Mouse (Mus musculus) kidney, postnatal 0 days (tissue): ENCODE results near the gene Cttnbp2nl. TPM values are rescaled to one million over a fixed set of nuclear protein-coding genes. Genes with fewer than 3 reads are reported as not detected.

Experiments used
- ATAC-seq: fragments of 200-750 bp; cut with Nextera tagmentation; replicated peaks from 2 replicates; pipeline ENCODE4 v1.8.0; 2017; ENCODE audit warnings: low read depth, moderate number of reproducible peaks, moderate TSS enrichment, moderate library complexity; ENCODE audit not compliant: low FRiP score
- DNase-seq: peaks from one replicate; pipeline ENCODE4 v3.0.0-alpha.2; 2016; ENCODE audit warnings: low spot score
- H3K27ac ChIP-seq: fragments of 300-500 bp; sonication (generic); 2 replicates; pipeline ENCODE4 v1.5.1; 2014; ENCODE audit warnings: mild to moderate bottlenecking
- H3K27me3 ChIP-seq: fragments of 300-500 bp; sonication (generic); 2 replicates; pipeline ENCODE4 v1.6.1; 2014; ENCODE audit warnings: low read length, mixed read lengths; ENCODE audit not compliant: insufficient read depth
- H3K36me3 ChIP-seq: fragments of 300-500 bp; sonication (generic); 2 replicates; pipeline ENCODE4 v1.6.1; 2014; ENCODE audit warnings: low read length, mixed read lengths; ENCODE audit not compliant: insufficient read depth
- H3K4me1 ChIP-seq: fragments of 300-500 bp; sonication (generic); replicated peaks from 2 replicates; pipeline ENCODE4 v1.6.1; 2014; ENCODE audit warnings: antibody characterized with exemption, low read length, mixed read lengths; ENCODE audit not compliant: insufficient read depth
- H3K4me2 ChIP-seq: fragments of 300-500 bp; sonication (generic); 2 replicates; pipeline ENCODE4 v1.6.1; 2014; ENCODE audit warnings: mild to moderate bottlenecking, low read length, moderate library complexity, mixed read lengths
- H3K4me3 ChIP-seq: fragments of 300-500 bp; sonication (generic); replicated peaks from 2 replicates; pipeline ENCODE4 v1.5.1; 2014; ENCODE audit warnings: low read depth, low read length
- H3K9ac ChIP-seq: fragments of 300-500 bp; sonication (generic); 2 replicates; pipeline ENCODE4 v1.6.1; 2014; ENCODE audit warnings: low read depth, low read length
- H3K9me3 ChIP-seq: fragments of 300-500 bp; sonication (generic); replicated peaks from 2 replicates; pipeline ENCODE4 v1.6.1; 2016; ENCODE audit warnings: low read length, inconsistent platforms, mixed read lengths
- CTCF ChIP-seq: IDR thresholded peaks from 2 replicates; pipeline ENCODE4 v1.5.1; 2016; ENCODE audit warnings: antibody characterized with exemption, low read depth, mild to moderate bottlenecking, moderate library complexity
- WGBS: fragments of 180-500 bp; shearing (Covaris S2); extraction: QIAGEN DNeasy Blood & Tissue Kit; methylation state at CpG from one replicate; pipeline ENCODE4 v1.1.7; 2014; 5-methylcytosine and 5-hydroxymethylcytosine counted together
- polyA plus RNA-seq: library from polyadenylated mRNA; unstranded; fragments of >200 nt; fragmentation: Nextera tagmentation; extraction: Ambion mirVana; gene quantifications from 2 replicates; pipeline ENCODE4 v1.2.1, GENCODE M21; 2015

Gene Cttnbp2nl
- polyA plus RNA-seq, 1 experiment from 2014 or later = 26.5 TPM

DNA sequence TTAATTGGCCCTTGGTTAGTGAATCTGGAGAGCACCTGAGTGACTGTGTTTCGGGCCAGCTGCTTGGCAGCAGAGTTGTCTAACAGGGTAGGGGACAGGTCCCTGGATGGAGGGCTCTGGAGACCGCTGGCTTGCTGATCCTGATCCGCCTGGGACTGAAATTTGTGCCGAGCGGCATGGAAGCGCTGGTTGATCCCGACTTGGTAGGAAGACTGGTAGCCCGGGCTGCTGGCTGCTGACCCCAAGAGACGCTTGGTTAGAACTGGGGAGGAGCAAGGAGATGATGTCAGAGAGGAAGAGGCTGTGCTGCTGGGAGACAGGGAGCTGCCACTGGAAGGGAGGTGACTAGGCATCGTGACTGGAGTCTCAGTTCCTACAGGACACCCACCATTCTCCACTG is 47.9 kb downstream of the Cttnbp2nl start:
- H3K4me1 ChIP-seq = no peaks in the 10 kb centered on the region
- DNase-seq (no peak), ATAC-seq (no peak)
- H3K9ac ChIP-seq = no peak overlapping the region
- peaks cover 65% of the 10 kb centered on the region for H3K36me3 ChIP-seq
- H3K4me2 ChIP-seq = no peak overlapping the region
- no peak for TF ChIP-seq CTCF
- H3K27ac ChIP-seq = no peak overlapping the region
- no peak overlapping the region for H3K4me3 ChIP-seq
- no peaks in the 10 kb centered on the region for H3K9me3 ChIP-seq
- 94% methylated on average over 10 of the region's 10 CpGs for WGBS
- no peaks in the 10 kb centered on the region for H3K27me3 ChIP-seq

DNA sequence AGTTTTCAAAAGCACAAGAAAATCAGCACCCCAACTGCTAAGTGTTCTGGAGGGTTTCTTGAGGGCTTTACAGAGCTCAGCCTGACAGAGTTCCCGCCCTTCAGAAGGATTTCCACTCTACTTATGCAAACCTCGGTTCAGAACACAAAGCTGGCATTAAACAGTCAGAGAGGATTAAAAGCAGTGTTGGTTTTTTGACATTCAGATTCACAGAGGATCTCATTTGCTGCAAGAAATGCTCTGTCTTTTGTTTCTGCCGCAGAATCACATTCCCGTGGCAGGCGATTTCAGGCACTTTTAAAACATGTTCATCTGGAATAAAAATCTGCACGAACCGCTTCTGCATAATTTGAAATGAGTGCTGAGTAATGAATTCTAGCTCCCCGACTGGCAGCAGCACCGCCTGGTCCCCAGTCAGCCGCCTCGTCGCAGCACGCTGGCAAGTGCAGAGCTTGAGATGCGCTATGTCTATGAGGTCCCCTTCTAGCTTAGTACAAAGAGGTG is 48.9 kb downstream of the Cttnbp2nl start:
- TF ChIP-seq CTCF = no peak
- H3K4me2 ChIP-seq = no peak overlapping the region
- H3K9me3 ChIP-seq = no peaks in the 10 kb centered on the region
- WGBS = 88% methylated on average over 14 of the region's 14 CpGs
- ATAC-seq = no peak
- H3K4me3 ChIP-seq = no peak overlapping the region
- DNase-seq = no peak
- H3K27me3 ChIP-seq = no peaks in the 10 kb centered on the region
- peaks cover 61% of the 10 kb centered on the region for H3K36me3 ChIP-seq
- no peaks in the 10 kb centered on the region for H3K4me1 ChIP-seq
- no peak overlapping the region for H3K9ac ChIP-seq
- H3K27ac ChIP-seq = no peak overlapping the region

DNA sequence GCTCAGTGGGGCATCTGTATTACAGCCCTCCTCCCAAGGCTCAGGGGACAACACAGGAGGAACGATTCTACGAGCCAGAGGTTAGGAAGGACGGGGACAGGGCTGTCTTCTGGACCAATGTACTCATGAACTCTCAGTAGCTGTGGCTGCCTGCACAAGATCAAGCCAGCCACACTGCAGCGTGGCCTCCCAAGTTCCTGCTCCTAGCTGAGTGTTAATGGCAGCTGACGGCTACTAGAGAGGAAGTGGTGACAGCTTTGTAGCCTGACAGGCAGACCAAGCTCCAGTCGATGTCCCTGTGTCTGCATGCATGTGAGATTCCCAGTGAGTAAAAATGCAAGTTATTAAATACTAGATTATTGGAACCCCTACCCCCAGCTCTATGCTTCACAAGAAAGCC is 51.6 kb downstream of the Cttnbp2nl start:
- H3K4me3 ChIP-seq = no peak overlapping the region
- H3K4me2 ChIP-seq = no peak overlapping the region
- H3K4me1 ChIP-seq = no peaks in the 10 kb centered on the region
- ATAC-seq = no peak
- DNase-seq = no peak
- H3K9me3 ChIP-seq = no peaks in the 10 kb centered on the region
- H3K27ac ChIP-seq = no peak overlapping the region
- WGBS = 73% methylated on average over 6 of the region's 6 CpGs
- H3K27me3 ChIP-seq = no peaks in the 10 kb centered on the region
- no peak for TF ChIP-seq CTCF
- peaks cover 39% of the 10 kb centered on the region for H3K36me3 ChIP-seq
- H3K9ac ChIP-seq = no peak overlapping the region

DNA sequence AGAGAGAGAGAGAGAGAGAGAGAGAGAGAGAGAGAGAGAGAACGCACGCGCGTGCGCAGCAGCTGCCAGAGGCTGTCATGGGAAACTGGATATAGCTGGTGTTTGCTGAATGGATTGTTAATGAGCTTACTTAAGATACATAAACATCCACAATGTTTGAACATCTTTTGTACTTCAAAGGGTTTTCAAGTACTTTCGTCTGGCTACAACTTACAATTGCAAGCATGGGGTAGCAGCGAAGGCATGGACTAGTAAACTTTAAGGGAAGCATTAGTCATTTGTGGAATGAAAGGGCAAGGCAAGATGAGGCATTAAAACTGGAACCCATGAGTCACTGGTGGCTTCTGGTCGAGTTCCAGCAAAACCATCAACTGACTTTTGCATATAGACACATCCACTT is 52.4 kb downstream of the Cttnbp2nl start:
- no peaks in the 10 kb centered on the region for H3K9me3 ChIP-seq
- no peak overlapping the region for H3K27ac ChIP-seq
- H3K4me1 ChIP-seq = no peaks in the 10 kb centered on the region
- peaks cover 32% of the 10 kb centered on the region for H3K36me3 ChIP-seq
- 81% methylated on average over 8 of the region's 8 CpGs for WGBS
- H3K4me2 ChIP-seq = no peak overlapping the region
- no peak for TF ChIP-seq CTCF
- no peak overlapping the region for H3K9ac ChIP-seq
- DNase-seq (no peak), ATAC-seq (no peak)
- H3K4me3 ChIP-seq = no peak overlapping the region
- no peaks in the 10 kb centered on the region for H3K27me3 ChIP-seq

DNA sequence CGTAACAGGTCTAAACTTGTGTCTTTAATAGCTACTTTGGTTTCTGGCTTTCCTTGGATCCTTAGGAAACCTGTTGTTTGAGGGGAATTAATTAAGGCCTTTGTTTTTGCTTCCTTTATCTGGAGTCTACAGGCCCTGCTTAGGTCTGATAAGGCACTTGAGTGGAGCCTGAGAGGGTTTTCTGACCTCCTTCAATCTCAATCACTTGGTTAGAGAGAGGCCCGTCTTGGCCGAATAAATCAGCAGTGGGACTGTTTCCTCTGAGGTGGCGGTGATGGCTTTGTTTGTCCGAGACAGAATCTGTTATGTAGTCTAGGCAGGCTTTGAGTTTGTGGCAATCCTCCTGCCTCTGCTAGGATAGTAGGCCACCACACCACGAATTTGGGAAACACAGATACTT is 55.4 kb downstream of the Cttnbp2nl start:
- ATAC-seq (no peak), DNase-seq (no peak)
- H3K9me3 ChIP-seq = no peaks in the 10 kb centered on the region
- H3K36me3 ChIP-seq = 0 out of 2 replicates have a peak, but pooled peaks cover 7% of the 10 kb centered on the region
- 43% methylated on average over 6 of the region's 6 CpGs for WGBS
- TF ChIP-seq CTCF = no peak
- no peak overlapping the region for H3K27ac ChIP-seq
- no peak overlapping the region for H3K4me3 ChIP-seq
- no peak overlapping the region for H3K4me2 ChIP-seq
- no peaks in the 10 kb centered on the region; the same call in 1 of the 2 replicates for H3K4me1 ChIP-seq
- H3K9ac ChIP-seq = no peak overlapping the region
- H3K27me3 ChIP-seq = no peaks in the 10 kb centered on the region

DNA sequence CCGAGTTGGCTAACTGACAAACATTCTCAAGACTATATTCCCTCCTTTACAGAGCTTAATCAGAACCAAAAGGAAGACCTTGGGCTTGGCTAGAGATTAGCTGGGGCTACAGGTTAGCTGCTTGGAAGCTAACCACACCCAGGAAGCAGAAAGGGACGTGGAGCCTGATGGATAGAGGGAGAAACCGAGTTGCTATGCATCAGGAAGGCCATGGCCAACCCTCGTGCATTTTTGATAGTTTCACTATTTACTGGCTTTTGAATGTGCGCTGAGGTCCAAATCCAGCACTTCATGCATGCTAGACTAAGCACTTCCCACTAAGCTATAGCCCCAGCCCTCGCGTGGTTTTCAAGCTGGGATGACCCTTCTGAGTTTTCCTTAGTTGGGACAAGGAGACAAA is 57.2 kb downstream of the Cttnbp2nl start:
- no peak for TF ChIP-seq CTCF
- no peak overlapping the region for H3K4me3 ChIP-seq
- H3K36me3 ChIP-seq = no peaks in the 10 kb centered on the region
- 75% methylated on average over 7 of the region's 7 CpGs for WGBS
- no peak overlapping the region for H3K27ac ChIP-seq
- no peaks in the 10 kb centered on the region for H3K27me3 ChIP-seq
- H3K4me2 ChIP-seq = no peak overlapping the region
- H3K4me1 ChIP-seq = no peaks in the 10 kb centered on the region; the same call in 1 of the 2 replicates
- no peak for ATAC-seq
- H3K9me3 ChIP-seq = no peaks in the 10 kb centered on the region
- no peak overlapping the region for H3K9ac ChIP-seq
- DNase-seq = no peak

DNA sequence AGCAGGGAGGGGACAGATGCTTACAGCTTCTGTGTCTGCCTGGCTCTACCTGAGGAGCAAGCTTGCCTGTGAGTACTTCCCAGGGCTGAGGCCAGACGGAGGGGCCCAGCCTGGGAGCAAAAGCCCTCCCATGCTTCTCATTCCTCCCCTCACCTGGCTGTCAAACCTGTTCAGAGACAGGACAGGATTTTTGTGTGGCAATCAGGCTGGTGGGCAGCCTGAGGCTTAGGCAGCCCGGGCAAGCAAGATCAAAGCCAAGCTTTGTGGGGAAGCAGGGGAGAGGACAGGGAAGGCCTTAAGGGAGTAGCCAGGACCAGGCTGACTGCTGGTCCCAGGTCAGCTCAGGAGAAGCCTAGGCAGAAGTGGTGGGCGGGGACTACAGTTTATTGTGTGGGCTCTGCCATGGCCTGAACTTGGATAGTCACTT is 58.5 kb downstream of the Cttnbp2nl start:
- H3K27ac ChIP-seq = peak overlapping the region; percentile 60
- DNase-seq (no peak), ATAC-seq (no peak)
- no peak overlapping the region for H3K4me3 ChIP-seq
- no peak overlapping the region for H3K9ac ChIP-seq
- H3K4me1 ChIP-seq = no peaks in the 10 kb centered on the region; the same call in 1 of the 2 replicates
- no peaks in the 10 kb centered on the region for H3K36me3 ChIP-seq
- H3K27me3 ChIP-seq = no peaks in the 10 kb centered on the region
- TF ChIP-seq CTCF = no peak
- 50% methylated on average over 3 of the region's 3 CpGs for WGBS
- no peak overlapping the region for H3K4me2 ChIP-seq
- H3K9me3 ChIP-seq = no peaks in the 10 kb centered on the region
